Mouse (Mus musculus): ENCODE results near the gene Olfr1475. TPM values are rescaled to one million over a fixed set of nuclear protein-coding genes. Genes with fewer than 3 reads are reported as not detected.
"Not testable (repeated sequence)": the region's sequence is repeated elsewhere in the genome, so short reads cannot be mapped to it uniquely, and the experiment has no call there.

The Olfr1475 gene
- polyA plus RNA-seq (2012; rRNA removed), result not detected in 2 replicates
- polyA plus RNA-seq (2014; fragmentation: Nextera tagmentation; extraction: Ambion mirVana), result not detected in 2 replicates

- no peak for TF ChIP-seq POLR2A (IDR thresholded peaks at IDR 0.05; ENCODE audit: borderline replicate concordance, extremely low read depth, insufficient read depth, insufficient read length)
- no peak for DNase-seq (ENCODE audit: low spot score)
- H3K9me3 ChIP-seq (ENCODE audit: control insufficient read depth, low read length), result no peaks in the 10 kb centered on the region
Measured at GRCm38 (mm10) chr19:13480096-13480495, at the start of gene Olfr1475. Olfr1475 (minus strand) TSS chr19:13480196.

GRCm38 (mm10) chr19:13527613-13528012 lies 47.6 kb upstream of the Olfr1475 start, which contains the start of gene Olfr1480:
Olfr1480 (plus strand) TSS chr19:13527913.
- H3K9ac ChIP-seq (ENCODE audit: low read depth, low read length, severe bottlenecking), result no peak within 1 kb of the TSS
- no peak within 1 kb of the TSS for H3K27ac ChIP-seq (replicated peaks; ENCODE audit: low read depth, low read length)
- no peaks in the 10 kb centered on the region for H3K4me1 ChIP-seq (ENCODE audit: control insufficient read depth, insufficient read depth, low read length)
- H3K27me3 ChIP-seq (ENCODE audit: control insufficient read depth, insufficient read depth, low read length), result no peaks in the 10 kb centered on the region
- ATAC-seq (ENCODE audit: low FRiP score, low read depth), result no peak
- H3K4me2 ChIP-seq (replicated peaks; ENCODE audit: low read depth, low read length, severe bottlenecking), result no peak within 1 kb of the TSS
- no peak for DNase-seq (ENCODE audit: low spot score)
- H3K36me3 ChIP-seq (ENCODE audit: control insufficient read depth, insufficient read depth, low read length), result no peaks in the 10 kb centered on the region
- WGBS, result 93% methylated on average over 2 of the region's 2 CpGs
- H3K9me3 ChIP-seq (ENCODE audit: control insufficient read depth, low read length), result no peaks in the 10 kb centered on the region; the same call in 1 of the 2 replicates
- no peak for TF ChIP-seq POLR2A (IDR thresholded peaks at IDR 0.05; ENCODE audit: borderline replicate concordance, extremely low read depth, insufficient read depth, insufficient read length)
- no peak within 1 kb of the TSS for H3K4me3 ChIP-seq (replicated peaks; ENCODE audit: low read length)

More at GRCm38 (mm10) chr19:13480096-13480495, at the start of gene Olfr1475:
- H3K4me2 ChIP-seq (replicated peaks; ENCODE audit: low read depth, low read length, severe bottlenecking), result no peak within 1 kb of the TSS
- H3K9ac ChIP-seq (ENCODE audit: low read depth, low read length, severe bottlenecking), result no peak within 1 kb of the TSS
- H3K4me1 ChIP-seq (ENCODE audit: control insufficient read depth, insufficient read depth, low read length), result no peaks in the 10 kb centered on the region
- H3K36me3 ChIP-seq (ENCODE audit: control insufficient read depth, insufficient read depth, low read length), result no peaks in the 10 kb centered on the region
- H3K27me3 ChIP-seq (ENCODE audit: control insufficient read depth, insufficient read depth, low read length), result no peaks in the 10 kb centered on the region
- no peak within 1 kb of the TSS for H3K4me3 ChIP-seq (replicated peaks; ENCODE audit: low read length)
- no peak within 1 kb of the TSS for H3K27ac ChIP-seq (replicated peaks; ENCODE audit: low read depth, low read length)
- no peak for ATAC-seq (ENCODE audit: low FRiP score, low read depth)

- ATAC-seq (ENCODE audit: low FRiP score, low read depth) (no peak), DNase-seq (ENCODE audit: low spot score) (no peak)
- Histone ChIP-seq H3K27ac (replicated peaks; ENCODE audit: low read depth, low read length) (no peak within 1 kb of the TSS), H3K36me3 (ENCODE audit: control insufficient read depth, insufficient read depth, low read length) (no peaks in the 10 kb centered on the region), H3K4me2 (replicated peaks; ENCODE audit: low read depth, low read length, severe bottlenecking) (no peak within 1 kb of the TSS), H3K4me1 (ENCODE audit: control insufficient read depth, insufficient read depth, low read length) (no peaks in the 10 kb centered on the region), H3K9me3 (ENCODE audit: control insufficient read depth, low read length) (no peaks in the 10 kb centered on the region; the same call in 1 of the 2 replicates), H3K4me3 (replicated peaks; ENCODE audit: low read length) (no peak within 1 kb of the TSS), H3K9ac (ENCODE audit: low read depth, low read length, severe bottlenecking) (no peak within 1 kb of the TSS), H3K27me3 (ENCODE audit: control insufficient read depth, insufficient read depth, low read length) (no peaks in the 10 kb centered on the region)
- WGBS, result 75% methylated on average over 3 of the region's 3 CpGs
- TF ChIP-seq POLR2A (IDR thresholded peaks at IDR 0.05; ENCODE audit: borderline replicate concordance, extremely low read depth, insufficient read depth, insufficient read length), result no peak
Measured at GRCm38 (mm10) chr19:13500246-13500645, 20.2 kb upstream of the Olfr1475 start, which contains the start of gene Olfr1477. Olfr1477 (plus strand) TSS chr19:13500546.

GRCm38 (mm10) chr19:13469265-13469664 lies 10.7 kb downstream of the Olfr1475 start, which contains the start of gene Olfr1474:
Olfr1474 (plus strand) TSS chr19:13469565.
- not testable (repeated sequence) for DNase-seq (ENCODE audit: low spot score); ATAC-seq (ENCODE audit: low FRiP score, low read depth); H3K9me3 ChIP-seq (ENCODE audit: control insufficient read depth, low read length); H3K36me3 ChIP-seq (ENCODE audit: control insufficient read depth, insufficient read depth, low read length); H3K4me2 ChIP-seq (replicated peaks; ENCODE audit: low read depth, low read length, severe bottlenecking); H3K4me3 ChIP-seq (replicated peaks; ENCODE audit: low read length); H3K27ac ChIP-seq (replicated peaks; ENCODE audit: low read depth, low read length); H3K4me1 ChIP-seq (ENCODE audit: control insufficient read depth, insufficient read depth, low read length); H3K9ac ChIP-seq (ENCODE audit: low read depth, low read length, severe bottlenecking); H3K27me3 ChIP-seq (ENCODE audit: control insufficient read depth, insufficient read depth, low read length)
- WGBS, result 79% methylated on average over 4 of the region's 4 CpGs

GRCm38 (mm10) chr19:13455986-13456385 lies 24.0 kb downstream of the Olfr1475 start, which contains the start of gene Olfr1472:
Olfr1472 (minus strand) TSS chr19:13456086.
- no peak within 1 kb of the TSS for H3K4me3 ChIP-seq (replicated peaks; ENCODE audit: low read length)
- no peaks in the 10 kb centered on the region for H3K27me3 ChIP-seq (ENCODE audit: control insufficient read depth, insufficient read depth, low read length)
- DNase-seq (ENCODE audit: low spot score) (no peak), ATAC-seq (ENCODE audit: low FRiP score, low read depth) (no peak)
- H3K27ac ChIP-seq (replicated peaks; ENCODE audit: low read depth, low read length), result no peak within 1 kb of the TSS
- no peaks in the 10 kb centered on the region for H3K9me3 ChIP-seq (ENCODE audit: control insufficient read depth, low read length)
- H3K4me2 ChIP-seq (replicated peaks; ENCODE audit: low read depth, low read length, severe bottlenecking), result no peak within 1 kb of the TSS
- WGBS, result 74% methylated on average over 1 of the region's 1 CpGs
- no peak for TF ChIP-seq POLR2A (IDR thresholded peaks at IDR 0.05; ENCODE audit: borderline replicate concordance, extremely low read depth, insufficient read depth, insufficient read length)
- no peaks in the 10 kb centered on the region for H3K36me3 ChIP-seq (ENCODE audit: control insufficient read depth, insufficient read depth, low read length)
- H3K4me1 ChIP-seq (ENCODE audit: control insufficient read depth, insufficient read depth, low read length), result no peaks in the 10 kb centered on the region
- H3K9ac ChIP-seq (ENCODE audit: low read depth, low read length, severe bottlenecking), result no peak within 1 kb of the TSS

GRCm38 (mm10) chr19:13443109-13443508 lies 36.9 kb downstream of the Olfr1475 start, which contains the start of gene Olfr1471:
Olfr1471 (plus strand) TSS chr19:13443409.
- H3K9ac ChIP-seq (ENCODE audit: low read depth, low read length, severe bottlenecking); H3K27me3 ChIP-seq (ENCODE audit: control insufficient read depth, insufficient read depth, low read length); H3K4me2 ChIP-seq (replicated peaks; ENCODE audit: low read depth, low read length, severe bottlenecking); H3K36me3 ChIP-seq (ENCODE audit: control insufficient read depth, insufficient read depth, low read length); H3K9me3 ChIP-seq (ENCODE audit: control insufficient read depth, low read length); DNase-seq (ENCODE audit: low spot score); ATAC-seq (ENCODE audit: low FRiP score, low read depth); H3K4me1 ChIP-seq (ENCODE audit: control insufficient read depth, insufficient read depth, low read length); H3K27ac ChIP-seq (replicated peaks; ENCODE audit: low read depth, low read length); H3K4me3 ChIP-seq (replicated peaks; ENCODE audit: low read length): not testable (repeated sequence)
- 62% methylated on average over 2 of the region's 2 CpGs for WGBS

Other genes with a start within 250 kb of the Olfr1475 start
- gene Olfr1463, start 248.9 kb downstream of the Olfr1475 start, polyA plus RNA-seq (2012; rRNA removed), result not detected in 2 replicates
- gene Olfr1463, start 248.9 kb downstream of the Olfr1475 start, polyA plus RNA-seq (2014; fragmentation: Nextera tagmentation; extraction: Ambion mirVana), result not detected in 2 replicates
- not detected in 2 replicates for gene Olfr1465, start 164.7 kb downstream of the Olfr1475 start, polyA plus RNA-seq (2012; rRNA removed)
- gene Olfr1465, start 164.7 kb downstream of the Olfr1475 start, polyA plus RNA-seq (2014; fragmentation: Nextera tagmentation; extraction: Ambion mirVana), result not detected in 2 replicates
- gene Olfr1466, start 141.3 kb downstream of the Olfr1475 start, polyA plus RNA-seq (2012; rRNA removed), result not detected in 2 replicates
- not detected in 2 replicates for gene Olfr1466, start 141.3 kb downstream of the Olfr1475 start, polyA plus RNA-seq (2014; fragmentation: Nextera tagmentation; extraction: Ambion mirVana)
- gene Olfr1467, start 118.0 kb downstream of the Olfr1475 start, polyA plus RNA-seq (2012; rRNA removed), result not detected in 2 replicates
- not detected in 2 replicates for gene Olfr1467, start 118.0 kb downstream of the Olfr1475 start, polyA plus RNA-seq (2014; fragmentation: Nextera tagmentation; extraction: Ambion mirVana)
- not detected in 2 replicates for gene Olfr1469, start 72.3 kb downstream of the Olfr1475 start, polyA plus RNA-seq (2012; rRNA removed)
- not detected in 2 replicates for gene Olfr1469, start 72.3 kb downstream of the Olfr1475 start, polyA plus RNA-seq (2014; fragmentation: Nextera tagmentation; extraction: Ambion mirVana)
- not detected in 2 replicates for gene Olfr1471, start 36.8 kb downstream of the Olfr1475 start, polyA plus RNA-seq (2012; rRNA removed)
- gene Olfr1471, start 36.8 kb downstream of the Olfr1475 start, polyA plus RNA-seq (2014; fragmentation: Nextera tagmentation; extraction: Ambion mirVana), result not detected in 2 replicates
- gene Olfr1472, start 24.1 kb downstream of the Olfr1475 start, polyA plus RNA-seq (2012; rRNA removed), result not detected in 2 replicates
- gene Olfr1472, start 24.1 kb downstream of the Olfr1475 start, polyA plus RNA-seq (2014; fragmentation: Nextera tagmentation; extraction: Ambion mirVana), result not detected in 2 replicates
- gene Olfr1474, start 10.6 kb downstream of the Olfr1475 start, polyA plus RNA-seq (2012; rRNA removed), result not detected in 2 replicates
- gene Olfr1474, start 10.6 kb downstream of the Olfr1475 start, polyA plus RNA-seq (2014; fragmentation: Nextera tagmentation; extraction: Ambion mirVana), result not detected in 2 replicates
- gene Olfr1477, start 20.4 kb upstream of the Olfr1475 start, polyA plus RNA-seq (2012; rRNA removed), result not detected in 2 replicates
- not detected in 2 replicates for gene Olfr1477, start 20.4 kb upstream of the Olfr1475 start, polyA plus RNA-seq (2014; fragmentation: Nextera tagmentation; extraction: Ambion mirVana)
- not detected in 2 replicates for gene Olfr1480, start 47.7 kb upstream of the Olfr1475 start, polyA plus RNA-seq (2012; rRNA removed)
- gene Olfr1480, start 47.7 kb upstream of the Olfr1475 start, polyA plus RNA-seq (2014; fragmentation: Nextera tagmentation; extraction: Ambion mirVana), result not detected in 2 replicates
- not detected in 2 replicates for gene Olfr1484, start 103.3 kb upstream of the Olfr1475 start, polyA plus RNA-seq (2012; rRNA removed)
- not detected in 2 replicates for gene Olfr1484, start 103.3 kb upstream of the Olfr1475 start, polyA plus RNA-seq (2014; fragmentation: Nextera tagmentation; extraction: Ambion mirVana)
- not detected in 2 replicates for gene Olfr1487, start 137.2 kb upstream of the Olfr1475 start, polyA plus RNA-seq (2012; rRNA removed)
- not detected in 2 replicates for gene Olfr1487, start 137.2 kb upstream of the Olfr1475 start, polyA plus RNA-seq (2014; fragmentation: Nextera tagmentation; extraction: Ambion mirVana)
- not detected in 2 replicates for gene Olfr1489, start 151.4 kb upstream of the Olfr1475 start, polyA plus RNA-seq (2012; rRNA removed)
- not detected in 2 replicates for gene Olfr1489, start 151.4 kb upstream of the Olfr1475 start, polyA plus RNA-seq (2014; fragmentation: Nextera tagmentation; extraction: Ambion mirVana)
- gene Olfr1490, start 170.9 kb upstream of the Olfr1475 start, polyA plus RNA-seq (2012; rRNA removed), result not detected in 2 replicates
- not detected in 2 replicates for gene Olfr1490, start 170.9 kb upstream of the Olfr1475 start, polyA plus RNA-seq (2014; fragmentation: Nextera tagmentation; extraction: Ambion mirVana)
- not detected in 2 replicates for gene Olfr1491, start 217.1 kb upstream of the Olfr1475 start, polyA plus RNA-seq (2012; rRNA removed)
- not detected in 2 replicates for gene Olfr1491, start 217.1 kb upstream of the Olfr1475 start, polyA plus RNA-seq (2014; fragmentation: Nextera tagmentation; extraction: Ambion mirVana)
- not detected in 2 replicates for gene Olfr1493-ps1, start 243.1 kb upstream of the Olfr1475 start, polyA plus RNA-seq (2012; rRNA removed)
- not detected in 2 replicates for gene Olfr1493-ps1, start 243.1 kb upstream of the Olfr1475 start, polyA plus RNA-seq (2014; fragmentation: Nextera tagmentation; extraction: Ambion mirVana)